Mouse (Mus musculus): ENCODE measurements at regions not wholly inside any gene's neighbourhood (a gene's known extent, or its start where the extent isn't known, plus 50 kb on each side); places are given as distances from the start of the nearest gene placed in this dataset.

GRCm38 (mm10) chr1:35415646-35416045 lies 565.9 kb downstream of the Plekhb2 start:
- DNase-seq: peak; percentile 47 to 53
- intact Hi-C loops (cut with DNase I): no loop called here

- intact Hi-C loops (cut with DNase I): no loop called here
- DNase-seq: no peak
Measured at GRCm38 (mm10) chr1:35428126-35428840, 578.5 kb downstream of the Plekhb2 start.

- intact Hi-C loops (cut with DNase I): no loop called here
- DNase-seq: no peak
Measured at GRCm38 (mm10) chr1:35429471-35429870, 579.7 kb downstream of the Plekhb2 start.

- no peak for DNase-seq
- intact Hi-C loops (cut with DNase I): no loop called here
Measured at GRCm38 (mm10) chr1:35435721-35436120, 585.9 kb downstream of the Plekhb2 start.

GRCm38 (mm10) chr1:35447345-35447744 lies 597.6 kb downstream of the Plekhb2 start:
- intact Hi-C loops (cut with DNase I): no loop called here

GRCm38 (mm10) chr1:35452441-35453107 lies 602.8 kb downstream of the Plekhb2 start:
- no peak for DNase-seq
- intact Hi-C loops (cut with DNase I): no loop called here

More at GRCm38 (mm10) chr1:35447345-35447744, 597.6 kb downstream of the Plekhb2 start:
- no peak for DNase-seq

- intact Hi-C loops (cut with DNase I): no loop called here
- DNase-seq: no peak
Measured at GRCm38 (mm10) chr1:35457591-35457990, 607.8 kb downstream of the Plekhb2 start.

- no peak for DNase-seq
- intact Hi-C loops (cut with DNase I): no loop called here
Measured at GRCm38 (mm10) chr1:35465081-35465480, 603.1 kb upstream of the Hs6st1 start.

GRCm38 (mm10) chr1:35469185-35469753 lies 598.9 kb upstream of the Hs6st1 start:
- intact Hi-C loops (cut with DNase I): no loop called here
- peak; percentile 10 to 14 for DNase-seq

GRCm38 (mm10) chr1:35478262-35478661 lies 589.9 kb upstream of the Hs6st1 start:
- DNase-seq: no peak
- intact Hi-C loops (cut with DNase I): loop anchor here (10.0 kb wide), 1 partner anchor 587 kb away; the partner anchor contains the start of gene Hs6st1

GRCm38 (mm10) chr1:35495963-35496362 lies 572.2 kb upstream of the Hs6st1 start:
- no peak for DNase-seq
- intact Hi-C loops (cut with DNase I): no loop called here

GRCm38 (mm10) chr1:35522951-35523350 lies 545.2 kb upstream of the Hs6st1 start:
- intact Hi-C loops (cut with DNase I): no loop called here
- DNase-seq: no peak

GRCm38 (mm10) chr1:35523790-35524362 lies 544.3 kb upstream of the Hs6st1 start:
- DNase-seq: no peak
- intact Hi-C loops (cut with DNase I): no loop called here

- no peak for DNase-seq
- intact Hi-C loops (cut with DNase I): no loop called here
Measured at GRCm38 (mm10) chr1:35524788-35525187, 543.4 kb upstream of the Hs6st1 start.

GRCm38 (mm10) chr1:35527750-35528476 lies 540.3 kb upstream of the Hs6st1 start:
- intact Hi-C loops (cut with DNase I): no loop called here
- DNase-seq: no peak

GRCm38 (mm10) chr1:35535470-35535869 lies 532.7 kb upstream of the Hs6st1 start:
- intact Hi-C loops (cut with DNase I): no loop called here
- DNase-seq: no peak

- no peak for DNase-seq
- intact Hi-C loops (cut with DNase I): no loop called here
Measured at GRCm38 (mm10) chr1:35536276-35536675, 531.9 kb upstream of the Hs6st1 start.

GRCm38 (mm10) chr1:35548845-35549244 lies 519.4 kb upstream of the Hs6st1 start:
- DNase-seq: no peak
- intact Hi-C loops (cut with DNase I): no loop called here

GRCm38 (mm10) chr1:35551503-35551902 lies 516.7 kb upstream of the Hs6st1 start:
- intact Hi-C loops (cut with DNase I): no loop called here
- DNase-seq: no peak

- intact Hi-C loops (cut with DNase I): no loop called here
- no peak for DNase-seq
Measured at GRCm38 (mm10) chr1:35562786-35563185, 505.4 kb upstream of the Hs6st1 start.

GRCm38 (mm10) chr1:35575203-35575602 lies 493.0 kb upstream of the Hs6st1 start:
- intact Hi-C loops (cut with DNase I): no loop called here
- peak; percentile 28 to 32 for DNase-seq
